Mouse (Mus musculus) bone marrow, adult 2 months (tissue): ENCODE measurements at regions not wholly inside any gene's neighbourhood (a gene's known extent, or its start where the extent isn't known, plus 50 kb on each side); places are given as distances from the start of the nearest gene placed in this dataset.

Experiments
- CTCF ChIP-seq: fragments of 200-500 bp; IDR thresholded peaks from 2 replicates; pipeline ENCODE4 v1.5.1; 2011; ENCODE audit warnings: low read length, control low read depth; ENCODE audit not compliant: control insufficient read depth, insufficient read depth
- POLR2A ChIP-seq: fragments of 200-500 bp; IDR thresholded peaks from 2 replicates; pipeline ENCODE4 v1.6.1; 2011; ENCODE audit warnings: low read depth, mild to moderate bottlenecking, control low read depth, low read length, borderline replicate concordance; ENCODE audit not compliant: control insufficient read depth

GRCm38 (mm10) chr5:119348303-119348702 lies 322.2 kb upstream of the Tbx3 start:
- TF ChIP-seq CTCF (no peak), POLR2A (no peak)
